Mouse (Mus musculus): ENCODE measurements around the gene Pam.
"Not testable (repeated sequence)": the region's sequence is repeated elsewhere in the genome, so short reads cannot be mapped to it uniquely, and the experiment has no call there.

The Pam gene

DNA sequence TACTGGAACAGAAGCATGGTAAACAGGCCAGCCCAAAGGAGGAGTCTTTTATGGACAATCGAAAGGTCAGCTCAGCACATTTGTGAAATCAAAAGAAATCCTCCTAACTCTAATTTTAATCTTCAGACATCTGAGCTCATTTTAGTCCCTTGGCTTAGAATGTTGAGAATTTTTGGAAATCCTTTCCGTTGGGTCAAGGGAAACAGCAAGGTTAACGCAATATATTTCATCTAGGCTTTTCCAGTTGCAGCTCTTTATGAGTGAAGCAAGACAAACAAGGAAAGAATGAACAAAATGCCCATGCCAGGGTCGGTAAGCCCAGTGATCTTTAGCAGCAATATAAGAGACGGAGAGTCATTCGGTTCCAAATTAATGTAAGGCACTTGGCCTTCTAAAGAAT lies 135.3 kb downstream of the Pam start:
- no peak for DNase-seq

DNA sequence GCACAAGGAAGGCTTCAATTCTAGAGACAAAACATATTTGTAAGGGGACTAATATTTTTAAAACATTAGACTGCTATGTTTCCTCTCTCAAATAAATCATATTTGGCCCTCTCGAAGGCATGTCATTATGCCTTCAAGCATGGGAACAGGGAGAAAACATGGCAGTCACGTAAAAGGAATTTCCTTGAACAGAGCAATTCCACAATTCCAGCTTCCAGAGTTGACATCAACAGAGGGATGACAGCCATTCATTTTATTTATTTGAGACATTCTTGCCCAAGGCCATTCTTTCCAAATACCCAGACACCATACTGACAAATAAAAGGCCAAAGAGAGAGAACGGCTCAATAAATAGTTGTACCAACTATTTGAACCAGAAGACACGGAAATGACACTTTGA lies 136.7 kb downstream of the Pam start:
- DNase-seq, result no peak

DNA sequence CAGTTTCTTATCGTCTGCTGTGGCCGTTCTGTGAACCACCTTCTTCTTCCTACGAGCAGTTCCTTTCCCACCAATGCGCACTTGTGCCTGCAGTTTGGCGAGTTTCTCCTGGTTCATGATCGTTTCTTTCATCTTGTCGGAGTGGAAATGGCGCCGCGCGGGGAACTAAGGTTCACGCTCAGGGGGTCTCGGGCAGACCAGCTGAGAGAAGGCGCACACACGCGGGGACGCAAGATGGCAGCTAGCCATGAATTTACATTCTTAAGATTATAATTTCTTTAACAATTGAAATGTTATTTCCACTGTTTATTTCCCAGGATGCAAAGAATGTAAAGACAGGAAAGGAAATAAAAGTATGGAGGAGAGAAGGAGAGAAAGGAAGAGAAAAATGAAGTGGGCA lies 146.2 kb downstream of the Pam start:
- not testable (repeated sequence) for DNase-seq

DNA sequence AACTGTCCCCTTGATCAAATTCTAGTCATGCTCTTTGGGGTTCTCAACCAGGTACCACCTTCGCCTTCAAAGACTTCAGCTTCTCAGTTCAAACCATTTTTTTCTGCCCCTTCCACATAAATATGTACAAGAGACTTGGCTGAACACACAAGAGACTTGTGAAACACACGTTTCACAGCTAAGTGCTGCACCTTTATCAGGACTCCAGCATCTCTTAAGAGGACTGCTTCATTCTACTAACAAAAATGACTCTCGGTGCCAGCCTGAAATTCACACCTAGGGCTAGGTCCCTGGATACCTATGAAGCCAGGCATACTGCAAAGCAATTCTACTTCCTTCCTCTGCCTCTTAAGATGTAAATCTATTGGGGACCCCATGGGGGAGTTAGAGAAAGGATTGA lies 148.3 kb downstream of the Pam start:
- no peak for DNase-seq

DNA sequence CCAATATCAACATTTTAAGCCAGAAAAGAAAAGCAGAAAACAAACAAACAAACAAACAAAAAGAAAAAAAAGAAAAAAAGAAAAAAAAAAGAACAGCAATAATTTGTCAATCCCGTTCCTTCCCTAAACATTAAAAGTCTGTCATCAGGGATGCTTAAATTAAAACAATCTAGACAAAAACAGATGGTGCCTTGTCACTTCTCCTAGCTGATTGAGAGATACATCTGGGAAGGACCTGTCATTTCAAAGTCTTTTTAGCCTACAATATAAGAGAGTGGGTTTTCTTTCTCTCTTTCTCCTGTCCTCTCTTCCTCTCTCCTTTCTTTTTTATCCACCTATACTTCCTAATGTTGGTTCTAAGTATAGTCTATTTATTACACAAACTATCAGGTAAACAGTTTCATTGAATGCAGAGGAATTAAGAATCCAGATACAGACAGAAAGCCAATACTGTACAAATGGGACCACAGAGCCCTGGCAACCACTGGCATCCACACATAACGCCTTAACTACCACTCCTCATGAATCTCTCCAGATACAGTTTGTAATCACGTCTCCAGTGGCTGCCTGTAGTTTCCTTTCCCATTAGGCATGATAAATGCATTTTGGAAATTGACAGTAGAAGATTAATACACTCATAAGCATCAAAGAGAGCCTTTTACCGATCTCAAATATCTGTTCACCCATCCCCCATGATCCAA lies 151.4 kb downstream of the Pam start:
- no peak for DNase-seq

DNA sequence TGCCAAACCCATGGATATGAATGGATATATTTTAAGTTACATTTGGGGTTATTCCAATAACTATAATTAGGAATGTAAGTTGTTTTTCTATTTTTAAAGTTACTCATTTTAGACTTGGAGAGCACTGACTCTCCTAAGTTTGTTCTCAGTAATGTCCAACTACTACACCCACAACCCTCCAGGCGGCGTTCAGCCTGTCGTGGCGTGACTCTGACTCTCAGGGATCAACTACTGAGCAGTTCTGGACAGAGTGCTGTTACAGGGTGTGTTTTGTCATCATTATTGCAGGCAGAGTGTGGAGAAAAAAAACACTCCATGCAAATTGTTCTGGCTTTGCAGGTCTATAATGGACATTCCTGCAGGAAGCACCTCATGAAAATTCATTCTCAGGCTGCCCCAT lies 152.0 kb downstream of the Pam start:
- no peak for DNase-seq

DNA sequence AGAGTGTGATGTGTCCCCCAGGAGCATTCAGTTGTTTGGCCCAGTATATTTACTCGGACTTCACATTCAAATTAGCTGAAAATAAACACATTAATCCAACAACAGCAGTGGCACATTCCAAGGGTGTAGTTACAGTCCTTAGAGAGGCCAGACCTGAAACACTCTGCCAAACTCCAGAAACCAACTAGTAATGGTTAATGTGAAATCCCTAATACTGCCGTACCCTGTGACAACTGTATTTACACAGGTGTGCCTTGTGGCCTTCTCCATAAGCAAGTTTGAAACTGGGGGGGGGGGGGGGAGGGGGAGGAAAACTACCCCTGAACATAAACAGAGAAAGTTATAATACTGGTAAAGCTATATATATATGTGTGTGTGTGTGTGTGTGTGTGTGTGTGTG lies 152.5 kb downstream of the Pam start:
- DNase-seq, result no peak

DNA sequence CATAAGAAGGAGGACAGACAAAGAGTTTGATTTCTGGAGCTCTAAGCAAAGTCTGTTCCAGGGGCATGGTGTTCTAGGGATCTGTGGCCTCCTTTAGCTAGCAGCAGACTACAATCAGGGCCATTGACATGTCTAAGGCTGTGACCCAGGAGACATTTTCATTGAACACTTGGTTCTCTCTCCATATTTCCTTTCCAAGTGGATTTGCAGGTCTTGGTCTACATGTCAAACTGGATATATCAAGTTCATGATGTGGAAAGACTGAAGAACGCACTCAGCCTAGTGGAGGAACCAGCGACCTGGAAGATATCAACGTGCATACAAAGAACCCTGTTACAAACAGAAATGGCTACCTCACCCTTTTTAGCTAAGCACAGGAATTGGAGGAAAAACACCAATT lies 156.9 kb downstream of the Pam start:
- DNase-seq, result no peak

DNA sequence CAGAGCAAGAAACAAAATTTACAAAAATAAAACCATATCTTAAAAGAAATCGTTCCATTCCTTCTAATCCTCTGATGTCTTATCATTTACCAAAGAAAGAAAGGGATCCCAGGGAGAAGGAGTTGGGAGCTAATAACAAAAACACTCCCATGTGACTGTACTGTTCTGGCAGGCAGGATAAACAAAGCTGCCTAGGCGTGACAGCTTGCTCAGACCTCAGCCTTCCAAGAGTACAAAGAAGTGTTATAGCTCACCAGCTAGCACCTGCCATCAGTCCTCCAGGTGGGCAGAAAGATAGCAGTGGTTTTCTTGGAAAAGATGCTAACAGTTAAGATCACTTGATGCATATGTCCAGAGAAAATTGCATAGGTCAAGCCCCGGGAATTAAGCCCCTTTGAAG lies 157.4 kb downstream of the Pam start:
- no peak for DNase-seq

DNA sequence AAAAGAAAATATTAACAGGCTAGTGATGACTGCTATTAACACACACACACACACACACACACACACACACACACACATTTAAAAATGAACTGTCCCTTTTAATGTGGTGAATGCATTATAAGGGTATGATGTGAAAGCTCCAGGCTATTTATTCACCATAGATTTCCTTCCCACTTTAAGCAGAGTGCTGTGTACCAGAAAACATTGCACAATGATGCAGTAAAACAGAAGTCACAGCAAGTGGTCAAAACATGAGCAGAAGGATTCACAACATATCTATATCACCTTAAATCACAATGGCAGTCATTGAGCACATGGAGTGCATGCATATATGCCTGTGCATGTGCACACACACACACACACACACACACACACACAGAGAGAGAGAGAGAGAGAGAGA lies 160.5 kb downstream of the Pam start:
- no peak for DNase-seq

DNA sequence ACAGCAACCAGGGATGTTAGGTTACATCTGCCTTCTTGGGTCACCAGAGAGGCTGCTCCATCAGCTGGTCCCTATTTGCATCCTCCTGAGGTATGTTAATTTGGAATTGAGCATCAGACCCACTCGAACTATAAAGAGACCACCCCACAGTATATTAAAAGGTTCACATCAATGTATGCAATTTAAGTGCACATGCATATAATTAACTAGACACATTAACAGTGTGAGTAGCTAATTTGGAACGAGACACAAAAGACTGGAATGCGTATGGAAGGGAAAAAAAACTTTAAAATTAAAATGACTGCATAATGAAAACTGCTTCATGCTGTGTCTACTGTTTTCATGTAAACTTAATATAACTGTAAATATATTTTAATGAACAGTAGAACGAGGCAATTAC lies 164.2 kb downstream of the Pam start:
- no peak for DNase-seq

DNA sequence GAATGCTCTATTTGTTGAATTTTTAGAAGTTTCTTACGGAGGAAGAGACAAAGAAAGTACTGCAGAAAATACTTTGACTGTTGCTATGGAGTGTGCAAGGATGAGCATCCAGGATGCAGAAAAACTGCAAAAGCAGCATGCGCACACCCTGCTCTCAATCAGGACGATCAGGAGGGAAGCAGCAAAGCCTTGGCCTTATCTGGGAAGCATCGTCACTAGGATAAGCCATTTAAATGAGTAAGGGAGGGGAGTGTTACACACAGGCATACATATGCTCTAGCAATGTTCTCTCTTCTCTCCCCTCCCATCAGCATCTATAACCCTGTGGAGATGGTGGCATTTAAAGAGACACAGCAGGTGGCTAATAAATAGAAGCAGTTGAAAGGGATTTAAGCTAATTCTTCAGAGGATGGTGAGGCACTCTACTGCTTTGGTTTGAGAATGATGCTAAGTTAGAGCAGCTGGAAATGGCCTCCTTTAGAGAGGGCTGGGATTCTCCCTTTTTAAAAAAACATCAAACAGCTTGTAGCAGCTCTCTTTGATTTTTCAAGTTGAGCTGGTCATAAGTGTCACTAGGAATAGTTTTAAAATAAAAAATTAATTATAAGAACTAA lies 165.9 kb downstream of the Pam start:
- no peak for DNase-seq

DNA sequence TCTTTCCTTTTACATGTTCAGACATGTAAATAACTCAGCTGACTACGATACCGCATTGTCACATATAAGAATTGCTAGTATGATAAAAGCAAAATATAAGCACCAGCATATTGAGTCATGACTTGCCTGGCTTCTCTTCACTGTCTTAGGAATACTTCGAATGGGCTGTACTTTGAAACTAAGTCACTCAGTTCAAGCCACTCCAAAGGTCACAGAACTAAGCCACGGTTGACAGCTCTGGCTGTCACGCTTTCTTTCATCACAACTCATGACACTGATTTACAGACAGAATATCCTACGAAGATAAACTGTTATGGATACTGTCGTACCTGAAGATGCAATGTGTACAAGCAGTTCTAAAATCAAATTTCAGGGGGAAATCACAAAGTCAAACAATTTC lies 168.7 kb downstream of the Pam start:
- no peak for DNase-seq

DNA sequence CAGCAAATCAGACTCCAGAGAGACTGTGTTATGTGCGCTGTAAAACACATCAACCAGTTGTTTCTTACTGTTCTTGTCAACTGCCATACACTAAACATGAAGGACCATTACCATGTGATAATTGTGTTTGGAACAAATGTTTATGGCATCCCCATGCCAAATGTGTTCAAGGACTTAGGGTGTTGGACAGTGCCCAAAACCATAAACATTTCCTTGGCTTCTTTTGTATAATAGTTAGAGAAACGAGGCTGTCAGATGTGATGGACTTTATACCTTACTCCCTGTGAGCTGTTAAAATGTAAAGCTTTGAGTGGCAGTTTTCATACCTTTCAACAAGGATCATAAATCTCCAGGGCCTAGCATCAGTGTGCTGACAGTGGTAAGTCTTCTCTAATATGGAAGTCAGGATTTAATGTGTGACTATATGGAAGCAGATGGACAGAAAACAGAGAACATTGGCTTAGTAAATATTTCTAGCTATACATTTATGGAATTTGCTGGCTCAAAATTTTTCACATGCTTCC lies 169.4 kb downstream of the Pam start:
- DNase-seq, result no peak

DNA sequence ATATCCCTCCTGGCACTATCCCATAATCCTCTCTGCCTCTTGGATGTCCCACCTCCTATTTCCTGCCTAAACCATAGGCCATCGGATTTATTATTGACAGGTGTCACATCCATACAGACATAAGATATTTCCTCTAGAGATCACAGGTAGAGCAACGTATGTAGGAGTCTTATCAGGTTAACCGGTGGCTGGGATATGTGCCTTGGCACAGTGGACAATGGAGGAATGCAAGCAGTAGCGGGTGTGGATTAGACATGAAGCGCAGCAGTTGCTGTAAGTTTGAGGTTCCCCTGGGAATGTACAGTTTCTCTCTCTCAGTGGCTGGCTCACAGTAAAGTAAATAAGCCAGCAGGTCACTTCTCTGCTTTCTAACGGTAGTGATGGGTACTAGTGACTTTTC lies 173.1 kb downstream of the Pam start:
- no peak for DNase-seq

DNA sequence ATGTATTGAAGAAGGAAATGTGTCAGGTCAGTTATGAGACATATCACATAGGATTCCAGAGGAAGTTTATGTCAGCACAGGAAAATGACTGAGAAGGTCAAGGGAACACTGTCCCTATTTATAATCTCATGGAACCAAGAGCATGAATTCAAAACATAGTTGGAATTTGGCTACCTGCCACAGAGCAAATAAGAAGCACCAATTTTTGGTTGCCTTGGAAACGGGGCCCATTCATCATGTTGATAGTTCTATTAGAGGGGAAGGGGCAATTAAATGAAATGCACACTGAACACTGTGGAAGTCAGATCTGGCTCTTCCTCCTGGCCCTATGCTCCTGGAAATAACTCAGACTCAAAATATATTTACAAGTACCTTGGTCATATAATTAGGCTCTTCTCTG lies 173.6 kb downstream of the Pam start:
- DNase-seq, result no peak

DNA sequence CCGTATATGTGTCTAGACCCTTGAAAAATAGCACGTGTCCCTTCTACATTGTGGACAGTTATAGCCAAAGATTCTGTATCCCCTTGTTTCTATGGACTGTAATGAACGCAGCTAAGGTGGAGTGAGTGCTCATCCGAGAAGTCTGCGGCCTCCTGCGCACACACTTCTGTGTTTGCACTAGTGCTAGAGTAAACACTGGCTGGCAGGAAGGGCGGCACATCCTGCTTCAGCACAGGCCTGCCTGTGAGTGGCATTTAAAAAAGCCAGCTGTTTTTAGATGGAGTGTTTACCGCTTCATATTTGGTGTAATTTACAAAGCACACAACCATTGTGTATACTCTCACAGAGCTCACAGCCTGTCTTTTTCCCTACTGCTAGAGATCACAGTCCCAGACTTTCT lies 177.0 kb downstream of the Pam start:
- no peak for DNase-seq

DNA sequence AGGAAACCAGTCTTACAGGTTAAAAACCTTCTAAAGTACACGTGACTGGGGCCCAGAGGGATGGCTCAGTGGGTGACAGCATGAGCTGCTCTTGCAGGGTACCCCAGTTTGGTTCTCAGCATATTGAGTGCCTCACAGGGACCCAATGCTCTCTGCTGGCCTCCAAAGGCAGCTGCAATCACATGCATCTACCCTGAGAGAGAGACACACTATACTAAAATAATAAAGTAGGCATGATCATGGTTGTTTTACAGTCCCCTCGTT lies 178.5 kb downstream of the Pam start:
- DNase-seq, result no peak

DNA sequence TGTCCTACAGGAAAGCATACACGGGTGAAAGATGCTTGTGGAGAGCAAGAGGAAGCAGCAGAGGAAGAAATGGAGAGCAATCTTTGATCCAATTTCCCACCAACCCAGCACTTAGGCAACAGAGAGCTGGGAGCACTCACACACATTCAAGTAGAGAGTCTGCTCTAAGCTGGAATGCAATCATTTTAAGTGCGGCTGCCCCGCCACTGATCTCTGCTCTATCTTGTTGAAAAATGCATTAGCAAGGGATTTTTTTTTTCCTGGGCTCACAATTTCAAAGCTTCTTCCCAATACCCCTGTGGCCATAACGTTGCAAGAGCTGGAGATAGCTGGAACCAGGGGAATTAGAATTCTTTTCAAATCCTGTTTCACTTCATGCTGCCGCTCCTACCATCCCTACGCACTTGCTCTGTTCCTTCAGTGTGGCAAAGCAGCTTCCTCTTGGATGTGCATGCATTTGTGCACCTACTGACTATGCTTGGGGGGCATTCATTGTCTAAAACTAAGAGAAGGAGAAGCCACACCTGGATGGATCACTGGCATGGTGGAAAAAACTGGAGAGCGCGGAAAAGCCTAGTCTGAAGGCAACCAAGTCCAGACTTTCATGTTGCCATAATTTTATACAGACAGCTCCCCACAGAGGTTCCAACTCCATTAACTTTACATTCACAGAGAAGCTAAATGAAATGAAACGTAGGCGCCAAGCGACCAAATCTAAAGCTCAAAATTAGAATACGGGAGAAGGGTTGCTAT lies 179.1 kb downstream of the Pam start:
- no peak for DNase-seq

DNA sequence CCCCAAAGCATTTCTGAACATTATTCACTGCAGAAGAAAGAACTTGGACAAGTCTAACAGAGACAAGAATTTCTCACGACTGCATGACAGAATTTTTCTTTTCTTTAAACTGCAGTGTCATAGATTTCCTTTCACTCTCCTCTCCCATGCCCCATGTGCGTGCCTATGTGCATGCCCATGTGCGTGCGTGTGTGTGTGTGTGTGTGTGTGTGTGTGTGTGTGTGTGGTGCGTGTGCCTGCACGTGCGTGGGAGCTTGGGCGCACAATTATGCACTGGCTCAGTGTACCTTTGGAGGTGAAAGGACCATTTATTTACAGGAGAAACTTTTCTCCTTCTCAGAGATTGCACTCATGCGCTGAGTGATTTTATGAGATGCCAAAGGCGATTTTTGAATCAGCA lies 179.7 kb downstream of the Pam start:
- DNase-seq, result no peak

DNA sequence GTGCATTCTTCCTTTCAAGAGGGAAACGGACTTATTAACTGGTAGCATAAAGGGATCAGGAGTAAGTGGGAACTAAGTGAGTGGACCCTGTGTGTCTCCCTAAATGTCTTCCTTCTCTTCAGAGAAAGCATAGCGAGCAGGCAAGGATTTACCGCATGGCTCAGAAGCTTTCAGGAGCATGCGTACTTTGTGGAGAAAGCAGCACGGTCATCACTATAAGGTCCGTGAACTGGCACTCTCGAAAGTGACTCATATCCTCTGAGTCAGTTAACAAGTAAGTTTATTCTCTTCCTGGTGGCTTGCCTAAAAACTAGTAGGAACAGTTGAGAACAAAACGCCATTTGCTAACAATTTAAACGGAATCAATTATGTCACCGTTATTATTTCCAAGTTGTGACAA lies 184.6 kb downstream of the Pam start:
- no peak for DNase-seq

DNA sequence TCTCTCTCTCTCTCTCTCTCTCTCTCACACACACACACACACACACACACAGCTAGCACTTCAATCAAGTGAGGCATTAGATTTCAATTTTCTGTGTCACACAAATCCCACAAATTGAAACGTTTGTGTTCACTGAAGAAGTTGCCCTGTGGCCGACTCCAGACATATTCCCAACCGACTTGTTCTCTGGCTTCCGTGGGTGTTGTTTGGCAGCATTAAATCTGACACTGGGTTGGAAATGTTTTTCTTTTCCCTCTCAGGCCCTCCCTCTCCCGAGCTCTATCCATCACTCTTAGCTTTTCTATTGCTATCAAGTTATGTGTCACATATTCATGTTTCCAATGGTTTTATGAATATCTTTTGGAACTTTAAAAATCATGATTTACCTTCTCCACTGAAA lies 185.9 kb downstream of the Pam start:
- DNase-seq, result no peak

DNA sequence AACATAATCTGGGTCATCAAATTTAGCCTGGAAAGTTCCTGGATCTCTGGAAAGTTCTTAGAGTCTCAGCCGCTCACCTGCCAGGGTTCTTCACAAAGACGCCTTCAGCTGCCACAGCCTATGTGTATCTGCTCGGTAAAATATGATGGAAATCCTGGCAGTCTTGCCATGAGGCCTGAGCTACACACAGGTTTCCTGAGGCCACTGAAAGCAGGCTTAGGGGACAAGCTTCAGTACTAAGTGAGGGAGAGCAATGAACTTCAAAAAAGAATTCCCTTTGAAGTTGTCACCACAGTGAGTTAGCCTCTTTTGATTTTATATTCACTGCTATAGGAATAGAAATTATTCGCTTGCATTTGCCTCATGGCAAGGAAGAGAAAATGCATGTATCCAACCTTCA lies 186.7 kb downstream of the Pam start:
- no peak for DNase-seq

DNA sequence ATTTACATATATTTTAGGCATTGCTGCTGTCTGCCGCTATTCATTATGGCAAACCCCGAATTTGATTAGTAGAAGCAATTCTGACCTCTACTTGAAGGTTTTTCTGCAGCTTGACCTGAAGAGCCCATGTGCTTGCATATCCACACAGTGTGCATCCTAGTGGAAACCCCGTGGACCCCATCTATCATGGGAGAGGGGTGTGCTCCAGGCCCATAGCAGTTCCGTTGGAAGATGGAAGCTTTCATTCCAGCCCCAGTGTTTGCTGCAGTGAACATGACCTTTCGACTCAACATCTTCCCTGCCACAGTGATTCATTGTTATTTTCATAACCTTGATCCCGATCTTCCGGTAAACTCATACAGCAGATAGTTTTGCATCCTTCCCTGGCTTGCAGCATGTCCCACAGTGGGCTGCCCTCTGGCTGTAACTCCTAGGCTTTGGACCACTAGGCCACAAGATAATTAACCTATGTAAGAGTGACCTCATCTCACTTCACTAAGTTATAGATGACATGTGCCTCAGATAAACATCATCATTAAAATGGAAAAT lies 191.5 kb downstream of the Pam start:
- DNase-seq, result no peak

All from B cell, adult 2 months (primary cell).